Mouse (Mus musculus): ENCODE measurements around the gene Lrrc38.

- TF ChIP-seq POLR2A (IDR thresholded peaks at IDR 0.05; ENCODE audit: borderline replicate concordance, extremely low read depth, insufficient read depth, insufficient read length, poor library complexity, severe bottlenecking) (no peak), CTCF (IDR thresholded peaks at IDR 0.05; ENCODE audit: borderline replicate concordance, extremely low read depth, insufficient read depth, insufficient read length) (no peak)
Observed at GRCm38 (mm10) chr4:143366415-143367041, 17.0 kb downstream of the Lrrc38 start.
